Mouse (Mus musculus) right cerebral cortex, postnatal 10 days (tissue): ENCODE measurements at regions not wholly inside any gene's neighbourhood (a gene's known extent, or its start where the extent isn't known, plus 50 kb on each side); places are given as distances from the start of the nearest gene placed in this dataset.
A peak's percentile ranks its signal among the peaks of the same experiment; 100 is the strongest.

Experiments used
- DNase-seq, 2 experiments: peaks; one replicate each; pipeline ENCODE4 v3.0.0; 2021; ENCODE audit warnings: low spot score in 2 of 2

DNA sequence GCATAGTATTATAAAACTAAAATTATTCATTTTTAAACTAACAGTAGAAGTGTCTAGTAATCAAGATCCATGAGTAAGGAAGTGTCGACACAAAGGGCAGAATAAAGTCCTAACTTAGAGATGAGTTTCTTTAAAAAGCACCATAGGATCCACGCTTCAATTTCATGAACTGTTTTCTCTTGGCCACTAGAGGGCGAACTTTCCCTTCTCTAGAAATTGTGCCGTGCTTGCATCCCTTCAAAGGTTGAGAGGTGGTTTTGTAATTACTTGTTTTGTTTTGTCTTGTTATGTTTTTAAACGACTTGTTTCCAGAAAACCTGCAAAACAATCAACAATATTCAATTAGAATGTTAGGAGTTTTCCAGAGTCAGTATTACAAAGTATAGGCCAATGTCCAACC, 253.8 kb downstream of the Pax3 start:
- peak in 1 of 2 experiments; percentile 41 for DNase-seq

DNA sequence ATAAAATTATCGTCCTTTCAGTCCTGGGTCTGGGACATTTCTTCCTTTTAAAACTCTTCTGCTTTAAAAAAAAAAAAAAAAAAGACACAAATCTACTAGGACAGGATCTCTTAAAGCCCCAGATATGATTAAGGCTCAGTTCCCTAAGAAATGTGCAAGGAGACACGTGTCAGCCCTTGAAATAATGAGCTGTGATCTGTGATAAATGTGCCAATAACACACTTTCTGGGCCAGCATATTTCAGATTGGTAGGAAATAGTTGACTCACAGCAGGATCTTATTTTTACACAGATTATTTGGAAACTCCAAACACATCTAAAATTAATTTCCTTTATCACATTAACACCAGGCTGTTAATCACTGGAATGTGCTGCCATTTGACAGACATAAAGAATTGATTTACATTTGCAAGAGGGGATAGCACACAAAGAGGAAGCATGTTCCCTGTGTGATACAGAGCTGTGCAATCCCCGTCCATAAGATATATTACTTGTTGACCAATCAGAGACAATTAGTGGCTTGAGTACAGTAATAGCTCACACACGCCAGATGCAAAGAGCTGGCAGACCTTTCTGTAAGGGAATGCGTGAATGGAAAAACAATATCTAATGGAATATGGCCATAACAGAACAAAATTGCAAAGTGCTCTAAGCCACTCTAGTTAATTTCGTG, 263.7 kb downstream of the Pax3 start:
- DNase-seq, result no peak

DNA sequence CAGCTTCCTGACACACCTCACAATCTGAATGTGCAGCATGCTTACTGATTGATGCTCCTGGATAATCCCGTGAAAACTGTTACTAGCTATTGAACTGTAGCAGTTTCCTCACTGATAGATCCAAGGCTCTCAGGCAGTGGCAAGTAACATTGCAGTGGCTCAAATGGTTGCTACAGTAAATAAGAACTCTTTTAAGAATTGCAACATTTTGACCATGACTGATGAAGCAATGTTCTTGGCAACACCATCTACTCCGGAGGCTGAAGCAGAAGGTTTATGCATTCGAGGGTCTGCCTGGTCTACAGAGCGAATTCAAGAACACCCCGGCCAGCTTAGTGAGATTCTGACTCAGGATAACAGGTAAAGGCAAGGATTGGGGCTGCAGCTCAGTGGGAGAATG, 264.7 kb downstream of the Pax3 start:
- DNase-seq, result no peak

DNA sequence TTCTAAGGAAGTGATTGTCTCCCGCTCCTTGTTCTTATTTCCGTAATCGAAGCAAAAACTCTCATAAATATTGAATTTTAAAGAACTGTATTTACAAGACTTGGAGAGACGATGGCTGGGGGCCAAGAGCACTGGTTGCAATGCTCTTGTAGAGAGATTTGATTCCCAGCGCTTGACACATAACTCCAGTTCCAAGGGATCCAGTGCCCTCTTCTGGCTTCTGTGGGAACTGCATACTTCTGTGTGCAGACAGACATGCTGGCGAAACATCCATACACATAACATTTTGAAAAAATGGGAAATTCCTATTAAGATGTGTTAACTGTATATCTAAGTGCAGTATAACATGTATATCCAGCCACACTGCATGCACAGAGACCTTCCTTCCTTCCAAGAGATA, 266.3 kb downstream of the Pax3 start:
- DNase-seq, result peak in 1 of 2 experiments; percentile 35

DNA sequence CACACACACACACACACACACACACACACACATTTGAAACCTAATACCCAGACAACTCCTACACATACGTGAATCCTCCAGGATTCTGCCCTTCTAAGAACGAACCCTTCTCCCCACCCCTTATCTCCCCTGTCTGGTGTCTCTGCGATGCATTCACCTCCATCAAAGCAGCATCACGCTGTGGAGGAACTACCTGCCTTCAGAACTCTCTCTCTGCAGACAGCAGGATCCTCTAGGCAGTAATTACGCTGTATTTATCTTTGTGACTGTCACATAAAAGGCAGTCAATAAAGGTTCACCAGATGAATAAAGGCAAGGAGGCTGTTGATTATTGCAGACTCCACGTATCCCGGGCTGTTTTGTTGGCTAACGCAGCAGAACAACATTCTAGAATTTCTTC, 267.4 kb downstream of the Pax3 start:
- no peak for DNase-seq

DNA sequence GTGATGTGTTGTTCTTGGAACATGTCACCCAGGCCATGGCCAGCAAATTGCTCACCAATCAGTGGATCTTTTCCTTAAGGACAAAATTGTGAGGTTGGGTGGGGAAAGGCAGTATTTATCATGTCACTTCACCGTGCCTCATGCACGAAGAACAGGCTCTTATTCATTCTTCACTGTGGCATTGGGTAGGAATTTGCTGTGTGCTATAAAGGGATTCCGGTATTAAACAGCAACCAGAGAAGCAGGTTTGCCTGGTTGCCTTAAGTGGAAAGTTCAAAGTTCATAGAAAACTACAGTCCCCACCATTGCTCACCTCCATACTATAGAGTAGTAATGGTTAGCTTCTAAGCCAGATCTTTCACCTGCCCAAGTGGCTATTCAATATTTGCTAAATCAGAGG, 270.8 kb downstream of the Pax3 start:
- no peak for DNase-seq

DNA sequence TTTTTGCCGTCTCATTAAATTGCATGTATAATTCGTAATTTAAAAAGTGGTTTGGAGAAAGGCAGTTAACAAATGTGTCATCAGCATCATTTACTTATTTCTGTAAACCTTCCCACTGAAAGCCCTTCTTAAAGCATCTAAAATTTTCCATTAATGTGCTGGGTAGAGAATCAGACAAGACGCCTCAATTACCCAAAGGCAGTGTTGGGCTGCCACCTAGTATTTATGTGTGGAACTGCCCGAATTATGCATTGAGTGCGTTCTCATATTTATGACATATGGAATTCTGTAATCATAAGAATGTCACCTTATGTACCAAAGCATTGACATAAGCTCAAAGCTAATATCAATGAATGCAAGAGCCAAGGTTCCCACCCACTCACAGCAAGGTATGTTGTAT, 300.7 kb downstream of the Pax3 start:
- DNase-seq, result peak; percentile 58 to 68

DNA sequence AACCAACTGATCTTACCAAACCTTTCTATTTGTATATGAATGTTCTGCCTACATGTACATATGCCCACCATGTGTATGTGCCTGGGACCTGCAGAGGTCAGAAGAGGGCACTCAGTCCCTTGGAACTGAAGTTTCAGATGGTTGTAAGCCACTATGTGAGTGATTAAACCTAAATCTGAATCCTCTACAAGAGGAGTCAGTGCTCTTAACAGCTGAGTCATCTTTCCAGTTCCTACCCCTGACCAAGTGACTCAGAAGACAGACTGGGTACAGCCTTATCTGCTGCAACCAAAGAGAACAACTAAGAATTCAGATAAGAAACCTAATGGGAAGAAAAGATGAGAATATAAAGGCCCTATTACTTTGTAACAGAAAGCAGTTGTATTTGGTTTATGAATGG, 317.9 kb downstream of the Pax3 start:
- no peak for DNase-seq

DNA sequence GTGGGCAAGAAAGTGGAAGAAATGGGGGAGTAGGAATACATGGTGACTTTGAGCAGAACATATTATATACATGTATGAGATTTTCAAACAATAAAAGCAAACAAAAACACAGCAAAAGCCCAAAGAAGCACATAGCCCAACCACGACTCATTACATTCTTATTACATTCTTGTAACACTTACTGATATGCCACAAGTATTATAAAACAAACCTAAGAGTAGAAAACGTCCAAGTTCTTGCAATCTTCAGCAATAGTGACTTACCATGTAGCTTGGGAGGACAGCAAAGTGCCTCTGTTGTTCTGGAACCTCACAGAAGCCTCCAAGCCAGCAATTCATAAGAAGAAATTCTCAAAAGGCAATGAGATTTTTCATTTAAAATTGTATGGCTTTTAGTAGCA, 326.8 kb downstream of the Pax3 start:
- no peak for DNase-seq

DNA sequence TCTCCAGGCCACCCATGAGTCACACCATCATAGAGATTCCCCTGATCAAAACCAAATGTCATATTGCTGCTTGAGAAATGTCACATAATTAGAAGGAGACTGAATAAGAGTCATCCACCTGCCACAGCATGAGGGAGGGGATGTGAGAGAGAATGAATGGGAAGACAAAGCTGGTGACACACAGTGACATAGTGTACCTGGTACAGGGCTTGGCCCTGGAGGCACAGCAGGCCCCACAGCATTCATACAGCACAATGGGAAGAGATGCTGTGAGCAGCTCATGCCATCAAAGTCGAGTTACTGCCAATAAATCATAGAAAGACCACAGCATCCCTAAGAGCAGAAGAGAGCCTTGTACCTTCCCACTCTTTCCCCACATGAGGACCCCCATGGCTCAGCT, 327.8 kb downstream of the Pax3 start:
- no peak for DNase-seq

DNA sequence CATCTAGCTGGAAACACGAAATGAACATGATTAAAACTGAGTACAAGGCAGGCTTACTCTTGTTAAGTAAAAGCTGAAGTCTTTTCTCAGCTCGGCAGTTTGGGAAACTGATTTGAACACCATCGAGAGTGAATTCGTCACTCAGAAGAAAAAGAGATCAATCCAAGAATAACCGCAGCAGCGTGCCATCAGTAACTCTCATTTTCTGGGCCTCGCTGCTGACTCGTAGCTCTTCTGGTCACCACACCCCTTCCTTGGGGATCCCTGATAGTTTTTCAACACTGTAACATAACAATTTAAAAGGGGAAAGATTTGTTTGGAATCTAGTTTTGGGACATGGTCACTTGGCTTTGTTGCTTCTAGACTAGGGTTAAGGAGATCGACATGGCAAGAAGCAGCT, 337.0 kb downstream of the Pax3 start:
- no peak for DNase-seq

DNA sequence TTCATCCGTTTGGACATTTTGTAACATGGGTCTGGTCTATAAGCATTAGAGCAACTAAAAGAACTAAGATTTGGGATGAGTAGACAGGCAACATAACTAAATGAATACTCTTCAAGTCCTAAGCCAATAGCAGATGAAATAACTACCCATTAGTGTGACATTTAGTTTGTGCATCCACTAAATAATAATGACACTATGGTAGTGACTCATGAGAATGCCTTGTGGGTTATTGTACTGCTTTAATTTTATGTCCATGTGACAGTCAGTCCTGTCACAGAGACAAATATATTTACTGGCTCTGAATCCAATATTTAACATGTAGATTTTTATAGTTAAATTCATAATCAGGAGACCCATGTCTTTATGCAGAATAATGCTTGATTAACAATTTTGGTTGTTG, 339.5 kb upstream of the Epha4 start:
- no peak for DNase-seq

DNA sequence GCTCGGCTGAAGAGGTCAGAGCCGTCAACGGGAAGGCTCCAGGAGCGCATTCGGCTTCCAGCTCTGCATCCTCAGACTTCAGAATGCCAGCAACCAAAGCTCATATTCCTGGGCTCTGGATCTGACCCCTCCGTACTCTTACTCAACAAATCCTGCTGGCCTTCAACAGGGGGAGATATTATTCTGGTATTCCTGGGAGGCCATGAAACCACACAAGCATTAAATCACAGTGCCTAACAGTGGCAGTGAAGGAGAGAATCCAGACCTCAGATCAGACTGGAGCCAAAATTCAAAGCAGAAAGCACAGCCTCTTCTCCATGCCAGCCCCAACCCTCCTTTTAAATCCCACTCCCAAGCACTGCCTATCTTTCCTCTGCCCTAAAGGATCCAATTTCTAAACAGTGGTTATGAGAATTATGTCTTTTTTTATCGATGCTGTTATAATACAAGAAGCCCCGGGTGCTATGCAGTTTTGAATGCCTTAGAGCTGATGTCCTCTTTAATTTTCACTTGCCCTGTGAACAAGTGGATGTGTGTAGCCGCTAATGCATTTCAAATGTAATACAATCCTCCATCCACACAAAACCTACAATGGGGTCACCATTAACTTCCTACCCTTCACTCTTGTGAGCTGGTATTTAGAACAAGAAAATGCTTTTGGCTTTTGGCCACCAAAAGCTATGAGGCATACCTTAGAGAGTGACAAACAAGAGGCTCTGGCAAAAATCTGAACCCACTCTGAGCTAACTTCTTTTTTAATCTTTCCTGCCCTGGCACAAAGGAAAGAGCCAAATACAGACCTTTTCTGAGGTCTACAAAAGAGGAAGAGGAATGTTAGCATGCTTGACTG, 333.1 kb upstream of the Epha4 start:
- no peak for DNase-seq

DNA sequence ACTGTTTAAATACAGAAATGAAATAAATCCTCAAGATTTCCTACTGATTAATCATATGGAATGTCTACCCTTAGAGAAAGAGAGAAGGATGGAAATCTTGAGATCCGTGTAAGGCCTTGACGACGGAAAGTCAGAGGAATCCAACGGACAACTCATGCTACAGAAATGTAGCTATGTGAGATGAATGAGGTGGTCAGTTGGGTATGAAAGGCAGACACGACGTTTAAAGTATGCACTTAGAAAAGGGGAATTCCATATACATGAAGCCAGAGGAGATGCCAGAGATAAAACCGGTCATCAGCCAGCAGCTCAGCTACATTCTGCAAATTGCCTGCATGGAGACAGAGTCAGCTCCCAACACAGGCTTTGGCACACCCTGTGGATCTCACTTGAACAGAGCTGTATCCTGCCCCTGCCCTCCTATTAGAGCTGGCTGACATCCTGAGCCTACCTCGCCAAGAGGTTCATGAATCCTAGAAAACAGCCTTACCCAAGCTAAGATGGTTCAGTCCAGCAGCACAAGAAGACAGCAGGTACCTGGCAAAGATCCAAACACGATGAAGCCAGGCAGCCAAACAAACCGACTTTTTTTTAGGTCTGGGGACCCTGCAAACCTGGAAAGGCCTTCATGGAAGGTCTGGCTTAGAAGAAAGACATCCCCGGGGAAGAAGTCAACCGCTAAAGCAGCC, 331.3 kb upstream of the Epha4 start:
- no peak for DNase-seq

DNA sequence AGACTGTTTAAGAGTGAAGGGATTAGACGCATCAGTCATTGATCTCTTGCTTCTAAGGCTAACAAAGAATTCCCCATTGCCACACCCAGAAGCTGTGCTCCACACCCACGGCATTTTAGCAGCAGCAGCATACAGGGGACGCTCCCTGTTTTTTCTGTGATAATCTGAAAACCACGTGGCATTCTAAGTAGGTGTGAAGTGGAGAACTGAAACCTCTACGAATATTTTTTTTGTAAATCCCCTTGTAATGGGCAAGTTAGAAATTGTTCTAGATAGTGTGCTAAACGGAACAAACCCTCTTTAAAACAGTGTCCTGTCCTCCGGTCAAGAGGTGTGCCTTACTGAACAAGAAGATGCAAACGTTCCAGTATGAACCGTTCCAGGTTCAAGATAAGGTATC, 325.8 kb upstream of the Epha4 start:
- DNase-seq, result no peak

DNA sequence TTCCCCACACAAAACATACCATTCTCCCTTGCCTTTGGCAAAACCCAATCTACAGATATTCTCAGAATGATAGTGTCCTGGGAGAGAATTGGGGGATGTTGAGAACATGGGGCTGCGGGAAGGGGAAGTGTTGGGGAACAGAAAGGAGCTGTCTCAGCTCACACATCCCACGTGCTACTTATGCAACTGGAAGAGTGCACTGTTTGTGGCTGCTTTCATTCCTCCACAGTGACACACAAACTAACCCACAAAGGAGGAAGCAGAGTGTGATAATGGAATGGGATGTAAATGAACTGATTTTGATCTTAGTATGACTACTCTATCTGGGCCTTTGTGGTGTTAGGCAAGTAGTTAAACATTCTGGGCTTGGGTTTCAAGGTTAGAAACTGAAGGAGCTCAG, 317.3 kb upstream of the Epha4 start:
- DNase-seq, result no peak

DNA sequence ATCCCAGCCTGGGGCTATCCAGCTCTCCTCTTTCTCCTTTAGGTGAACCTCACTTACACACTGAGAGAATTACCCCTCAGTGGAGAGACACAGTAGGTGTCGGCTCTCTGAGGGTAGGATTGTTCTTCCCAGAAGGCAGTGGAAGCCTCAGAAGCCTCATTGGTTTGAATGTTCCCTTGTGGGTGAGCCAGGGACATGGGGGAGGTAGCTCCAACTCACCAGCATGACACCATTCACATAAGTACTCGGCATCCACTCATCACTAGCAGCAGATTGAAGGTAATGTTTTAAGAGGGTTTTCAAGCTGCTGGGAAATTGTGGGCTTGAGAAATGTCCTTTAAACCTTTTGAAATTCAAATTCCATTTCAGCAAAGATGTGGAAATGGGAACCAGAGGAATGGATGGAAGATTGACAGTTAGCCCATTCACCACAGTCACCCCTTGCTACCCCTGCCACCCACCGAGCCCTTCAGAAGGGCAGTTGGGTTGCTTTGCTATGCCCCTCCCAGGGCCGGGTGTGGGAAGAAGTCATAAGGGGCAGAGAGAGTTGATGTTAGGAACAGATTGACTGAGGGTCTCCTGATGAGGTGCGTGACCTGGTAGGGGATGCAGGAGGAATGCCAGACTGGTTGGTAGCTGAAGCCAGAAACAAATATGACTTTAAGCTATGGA, 310.0 kb upstream of the Epha4 start:
- DNase-seq, result peak in 1 of 2 experiments; percentile 53

DNA sequence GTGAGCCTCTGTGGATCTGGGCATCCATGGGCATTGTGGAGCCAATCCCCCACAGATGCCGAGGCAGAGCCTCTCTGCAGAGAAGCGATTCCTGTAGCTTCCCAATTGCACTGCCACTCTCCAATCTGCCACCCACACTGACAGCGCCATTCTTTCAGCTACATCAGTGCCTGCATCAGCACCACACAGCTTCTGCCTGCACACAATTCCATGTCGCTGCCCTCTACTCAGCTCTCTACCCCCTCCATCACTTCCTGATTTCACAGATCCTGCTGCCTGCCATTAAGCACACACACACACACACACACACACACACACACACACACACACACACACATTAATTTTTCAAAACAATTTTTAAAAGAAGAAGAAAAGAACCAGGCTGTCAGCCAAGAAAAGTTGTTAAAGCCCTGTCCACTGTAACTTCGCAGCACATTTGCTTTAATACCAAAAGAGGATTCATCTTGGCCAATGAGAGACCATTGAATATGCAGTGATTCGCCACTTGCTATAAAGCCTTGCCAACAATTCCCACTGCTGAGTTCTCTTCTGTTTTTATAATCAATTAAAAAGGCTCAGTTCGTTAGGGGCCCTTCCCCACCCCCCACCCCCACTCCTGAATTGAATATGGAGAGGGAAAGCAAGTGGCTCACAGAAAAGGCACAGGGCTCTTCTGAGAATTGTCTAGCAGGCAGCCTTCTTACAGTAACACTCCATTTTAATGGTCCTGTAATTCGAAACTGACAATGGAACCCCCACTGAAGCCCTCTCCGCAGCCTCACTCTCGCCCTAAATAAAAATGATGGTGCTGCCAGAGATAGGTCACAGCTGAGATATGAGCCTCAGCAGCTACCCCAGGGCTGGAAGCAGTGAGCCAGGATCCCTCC, 309.2 kb upstream of the Epha4 start:
- DNase-seq, result peak; percentile 40 to 52

DNA sequence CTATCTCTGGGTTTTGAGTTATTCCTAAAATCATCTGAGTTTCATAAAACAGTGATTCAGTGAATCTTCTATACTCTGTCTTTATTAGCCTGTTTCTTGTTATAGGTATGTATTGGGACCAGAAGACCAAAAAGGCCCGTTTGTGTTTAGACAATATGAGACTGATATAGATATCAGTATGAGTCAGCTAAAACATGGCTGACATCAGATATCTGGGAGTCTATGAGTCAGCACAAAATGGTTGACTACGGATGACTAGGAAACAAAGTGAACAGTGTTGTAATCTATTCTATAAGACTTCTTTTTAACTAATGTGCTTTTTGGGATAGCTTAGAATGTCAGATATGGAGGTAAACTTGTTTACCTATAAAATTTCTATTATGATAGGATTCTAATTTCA, 305.2 kb upstream of the Epha4 start:
- no peak for DNase-seq

DNA sequence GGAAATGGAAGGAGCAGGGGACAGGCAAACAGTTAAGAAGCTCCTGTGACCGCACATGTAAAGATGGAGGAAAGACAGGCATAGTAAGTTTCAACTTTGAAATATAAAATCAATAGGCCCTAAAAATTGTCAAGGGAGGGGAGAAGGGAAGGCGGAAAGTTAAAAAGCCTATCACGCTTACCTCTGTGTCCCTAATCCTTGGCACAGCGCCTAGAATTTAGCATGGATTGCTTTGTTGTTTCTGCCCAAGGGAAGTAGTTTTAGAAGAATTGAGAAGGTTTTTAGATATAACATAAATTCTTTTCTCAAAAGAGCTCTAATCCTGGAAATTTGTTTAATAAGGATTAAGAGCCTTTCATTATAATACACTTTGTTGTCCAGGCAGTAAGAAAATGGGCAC, 300.6 kb upstream of the Epha4 start:
- no peak for DNase-seq

DNA sequence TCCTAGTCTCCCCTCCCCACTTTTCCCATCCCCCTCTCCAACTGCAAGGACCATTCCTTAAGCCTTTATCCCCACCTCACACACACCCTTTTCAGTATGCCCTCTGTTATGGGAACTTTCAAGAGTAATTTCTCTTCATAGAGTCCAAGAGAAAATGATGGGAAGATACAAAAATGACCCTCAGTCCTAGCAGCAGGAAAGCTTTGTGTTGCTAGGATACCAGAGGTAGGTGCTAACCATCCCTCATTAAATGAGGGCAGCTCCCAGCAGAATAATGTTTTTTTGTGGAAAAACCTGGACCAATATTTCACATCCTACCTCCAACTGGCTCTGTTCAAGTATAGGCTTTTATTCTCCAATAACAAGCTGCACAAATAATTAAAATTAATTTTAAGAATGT, 296.7 kb upstream of the Epha4 start:
- no peak for DNase-seq
